Mouse (Mus musculus) embryonic facial prominence, embryonic 15.5 days (tissue): ENCODE results near the gene Ofd1. TPM values are rescaled to one million over a fixed set of nuclear protein-coding genes. Genes with fewer than 3 reads are reported as not detected.

Source experiments
- ATAC-seq: fragments of 200-750 bp; cut with Nextera tagmentation; 2 replicates; pipeline ENCODE4 v1.8.0; 2017; ENCODE audit warnings: low read depth, moderate TSS enrichment; ENCODE audit not compliant: insufficient number of reproducible peaks, low FRiP score, low TSS enrichment
- H3K27ac ChIP-seq: fragments of 300-500 bp; sonication (generic); replicated peaks from 2 replicates; pipeline ENCODE4 v1.5.1; 2015; ENCODE audit warnings: mild to moderate bottlenecking, inconsistent platforms
- H3K27me3 ChIP-seq: fragments of 300-500 bp; sonication (generic); 2 replicates; pipeline ENCODE4 v1.6.1; 2015; ENCODE audit warnings: inconsistent platforms
- H3K36me3 ChIP-seq: fragments of 300-500 bp; sonication (generic); 2 replicates; pipeline ENCODE4 v1.6.1; 2015; ENCODE audit warnings: mild to moderate bottlenecking, inconsistent platforms
- H3K4me1 ChIP-seq: fragments of 300-500 bp; sonication (generic); 2 replicates; pipeline ENCODE4 v1.6.1; 2015; ENCODE audit warnings: inconsistent platforms
- H3K4me2 ChIP-seq: fragments of 300-500 bp; sonication (generic); replicated peaks from 2 replicates; pipeline ENCODE4 v1.6.1; 2015; ENCODE audit warnings: mild to moderate bottlenecking, inconsistent platforms
- H3K4me3 ChIP-seq: fragments of 300-500 bp; sonication (generic); replicated peaks from 2 replicates; pipeline ENCODE4 v1.5.1; 2015; ENCODE audit warnings: mild to moderate bottlenecking, inconsistent platforms
- H3K9ac ChIP-seq: fragments of 300-500 bp; sonication (generic); 2 replicates; pipeline ENCODE4 v1.6.1; 2015; ENCODE audit warnings: inconsistent platforms
- H3K9me3 ChIP-seq: fragments of 300-500 bp; sonication (generic); replicated peaks from 2 replicates; pipeline ENCODE4 v1.6.1; 2016; ENCODE audit warnings: inconsistent platforms
- WGBS: fragments of 180-500 bp; shearing (Covaris S2); methylation state at CpG from one replicate; pipeline ENCODE4 v1.1.7; 2015; 5-methylcytosine and 5-hydroxymethylcytosine counted together
- polyA plus RNA-seq: library from polyadenylated mRNA; unstranded; fragments of >200 nt; fragmentation: Nextera tagmentation; extraction: Ambion mirVana; gene quantifications from 2 replicates; pipeline ENCODE4 v1.2.1, GENCODE M21; 2015

Ofd1 gene
- polyA plus RNA-seq, 1 experiment from 2014 or later: 7.1 TPM

DNA sequence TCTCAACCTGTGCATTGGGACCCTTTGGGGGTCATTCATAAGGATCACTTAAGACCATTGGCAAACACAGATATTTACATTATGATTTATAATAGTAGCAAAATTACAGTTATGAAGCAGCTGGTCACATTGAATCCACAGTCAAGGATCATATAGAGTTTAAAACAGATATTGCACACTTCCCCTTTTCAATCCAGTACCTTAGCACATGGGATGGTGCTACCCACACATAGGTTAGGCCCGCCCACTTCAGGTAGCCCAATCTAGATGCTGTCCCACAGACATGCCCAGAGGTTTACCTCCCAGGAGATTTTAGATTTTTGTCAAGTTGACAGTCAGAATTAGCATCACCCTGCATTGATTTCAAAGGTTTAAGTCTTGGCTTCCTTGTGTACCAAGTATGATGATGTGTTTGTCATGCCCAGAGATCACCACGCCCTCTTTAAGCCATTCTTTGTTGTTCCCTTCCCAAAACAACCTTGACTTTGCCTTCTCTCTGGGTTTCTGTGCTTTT lies 80.5 kb downstream of the Ofd1 start:
- H3K4me1 ChIP-seq: no peaks in the 10 kb centered on the region

DNA sequence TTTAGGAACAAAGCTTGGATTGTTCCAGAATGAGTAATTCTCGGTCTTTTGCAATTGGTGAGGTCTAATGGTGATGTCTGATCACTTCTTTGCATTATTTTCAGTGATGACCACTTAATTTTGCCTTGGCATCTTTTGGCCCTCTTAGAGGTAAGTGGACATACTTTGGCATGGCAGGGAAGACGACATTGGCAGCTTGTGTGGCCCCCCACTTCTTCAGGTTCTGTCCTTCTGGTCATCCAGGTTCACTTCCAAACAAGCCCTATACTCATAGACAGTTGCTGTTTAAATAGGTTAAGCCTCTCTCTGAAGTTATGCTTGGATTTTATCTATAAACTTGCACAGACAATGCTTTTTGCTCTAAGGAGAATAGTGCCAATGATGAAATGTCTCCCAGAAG lies 81.5 kb downstream of the Ofd1 start:
- Histone ChIP-seq H3K4me2 (no peak overlapping the region), H3K4me1 (no peaks in the 10 kb centered on the region), H3K4me3 (no peak overlapping the region), H3K36me3 (no peaks in the 10 kb centered on the region), H3K27ac (no peak overlapping the region), H3K9ac (no peak overlapping the region), H3K27me3 (peaks cover 6% of the 10 kb centered on the region; the same call in 1 of the 2 replicates), H3K9me3 (no peaks in the 10 kb centered on the region)
- 59% methylated on average over 2 of the region's 2 CpGs for WGBS
- no peak for ATAC-seq

More for the DNA sequence above, 80.5 kb downstream of the Ofd1 start:
- no peak overlapping the region for H3K4me2 ChIP-seq
- no peak overlapping the region for H3K9ac ChIP-seq
- H3K36me3 ChIP-seq: no peaks in the 10 kb centered on the region
- no peak overlapping the region for H3K4me3 ChIP-seq
- no peaks in the 10 kb centered on the region for H3K9me3 ChIP-seq
- peaks cover 4% of the 10 kb centered on the region; the same call in 1 of the 2 replicates for H3K27me3 ChIP-seq
- WGBS: 82% methylated on average over 2 of the region's 2 CpGs
- no peak overlapping the region for H3K27ac ChIP-seq
- no peak for ATAC-seq

DNA sequence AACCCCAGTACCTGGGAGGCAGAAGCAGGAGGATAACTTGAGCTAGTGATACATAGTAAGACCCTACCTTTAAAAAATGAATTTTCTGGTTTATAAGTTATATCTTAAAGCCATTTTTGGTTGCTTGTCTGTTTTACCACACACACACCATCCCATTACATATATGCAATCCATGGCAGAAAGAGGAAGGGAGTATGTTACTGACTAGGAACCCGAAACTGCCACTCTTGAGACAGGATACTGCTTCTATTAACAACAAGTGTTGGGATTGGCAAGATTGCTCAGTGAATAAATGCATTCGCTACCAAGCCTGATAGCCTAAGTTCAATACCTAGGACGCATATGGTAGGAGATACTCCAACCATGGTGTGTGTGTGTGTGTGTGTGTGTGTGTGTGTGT lies 84.2 kb downstream of the Ofd1 start:
- no peak for ATAC-seq
- H3K27ac ChIP-seq: no peak overlapping the region

DNA sequence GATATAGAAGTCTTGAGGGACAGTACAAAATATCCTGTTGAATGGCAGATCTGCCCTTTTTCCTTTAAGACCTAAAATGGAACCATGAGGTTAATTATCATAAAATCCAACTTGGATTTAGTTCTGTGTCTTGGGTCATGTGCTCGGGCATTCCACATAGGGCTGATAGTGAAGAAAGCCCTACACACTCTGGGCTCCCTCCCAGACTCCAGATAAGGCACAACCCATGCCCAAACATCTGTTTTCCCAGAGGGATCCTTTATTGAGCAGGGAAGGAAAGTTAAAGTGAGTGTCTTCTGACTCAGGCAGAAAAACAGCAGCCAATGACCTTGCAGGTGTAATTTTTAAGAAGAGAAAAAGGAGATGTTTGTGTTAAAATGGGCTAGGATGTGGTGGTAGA lies 85.6 kb downstream of the Ofd1 start:
- Histone ChIP-seq H3K4me3 (no peak overlapping the region), H3K4me1 (no peaks in the 10 kb centered on the region), H3K9me3 (no peaks in the 10 kb centered on the region), H3K4me2 (no peak overlapping the region), H3K36me3 (no peaks in the 10 kb centered on the region), H3K9ac (no peak overlapping the region), H3K27ac (no peak overlapping the region), H3K27me3 (peaks cover 11% of the 10 kb centered on the region; the same call in 1 of the 2 replicates)
- no peak for ATAC-seq
- WGBS: 70% methylated on average over 1 of the region's 1 CpGs

More for the DNA sequence above, 84.2 kb downstream of the Ofd1 start:
- Histone ChIP-seq H3K36me3 (no peaks in the 10 kb centered on the region), H3K9ac (no peak overlapping the region), H3K9me3 (no peaks in the 10 kb centered on the region), H3K4me2 (no peak overlapping the region), H3K4me3 (no peak overlapping the region), H3K27me3 (peaks cover 6% of the 10 kb centered on the region; the same call in 1 of the 2 replicates), H3K4me1 (no peaks in the 10 kb centered on the region)
- 82% methylated on average over 3 of the region's 3 CpGs for WGBS

DNA sequence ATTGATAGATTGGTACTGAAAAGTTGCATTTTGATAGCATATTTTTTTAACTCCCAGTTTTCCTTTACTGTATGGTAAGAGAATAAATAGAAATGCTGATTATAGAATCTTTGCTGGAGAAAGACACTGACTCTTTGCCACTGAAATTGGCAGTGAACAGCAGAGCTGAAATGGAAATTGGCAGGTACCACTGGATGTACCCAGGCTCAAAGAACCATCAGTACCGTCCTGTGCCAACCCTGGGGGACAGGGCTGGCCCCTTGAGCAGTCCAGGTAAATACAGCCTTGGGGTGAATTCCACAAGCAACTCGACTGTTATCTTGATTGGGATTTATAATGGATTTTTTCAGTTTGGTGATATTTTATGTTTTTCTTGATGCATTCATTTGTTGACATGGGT lies 87.1 kb downstream of the Ofd1 start:
- H3K27ac ChIP-seq: no peak overlapping the region
- no peaks in the 10 kb centered on the region for H3K4me1 ChIP-seq
- no peaks in the 10 kb centered on the region for H3K9me3 ChIP-seq
- no peak overlapping the region for H3K4me2 ChIP-seq
- no peak overlapping the region for H3K9ac ChIP-seq
- 60% methylated on average over 2 of the region's 2 CpGs for WGBS
- no peaks in the 10 kb centered on the region for H3K36me3 ChIP-seq
- H3K27me3 ChIP-seq: peaks cover 11% of the 10 kb centered on the region; the same call in 1 of the 2 replicates
- no peak for ATAC-seq
- no peak overlapping the region for H3K4me3 ChIP-seq

DNA sequence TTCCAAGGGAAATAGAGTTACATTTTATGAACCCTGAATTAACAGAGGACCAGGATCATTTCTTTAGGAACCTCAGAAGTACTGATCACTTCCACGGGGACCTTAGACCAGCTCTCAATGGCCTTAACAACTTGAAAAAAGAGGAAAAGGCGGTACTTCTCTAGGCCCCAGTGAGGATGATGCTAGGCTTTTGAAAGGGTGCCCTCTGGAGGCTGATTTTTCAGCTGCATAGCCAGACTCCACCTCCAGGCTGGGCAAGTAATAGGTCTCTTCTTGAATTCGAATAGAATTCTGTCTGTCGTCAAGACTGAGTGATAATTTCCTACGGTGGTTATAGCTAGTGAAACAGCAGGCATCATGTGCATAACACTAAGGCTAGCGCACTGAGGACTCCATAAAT lies 88.7 kb downstream of the Ofd1 start:
- Histone ChIP-seq H3K9ac (no peak overlapping the region), H3K27ac (no peak overlapping the region), H3K36me3 (no peaks in the 10 kb centered on the region), H3K4me3 (no peak overlapping the region), H3K9me3 (no peaks in the 10 kb centered on the region), H3K4me2 (no peak overlapping the region), H3K27me3 (peaks cover 11% of the 10 kb centered on the region; the same call in 1 of the 2 replicates), H3K4me1 (no peaks in the 10 kb centered on the region)
- WGBS: 23% methylated on average over 6 of the region's 6 CpGs
- no peak for ATAC-seq

DNA sequence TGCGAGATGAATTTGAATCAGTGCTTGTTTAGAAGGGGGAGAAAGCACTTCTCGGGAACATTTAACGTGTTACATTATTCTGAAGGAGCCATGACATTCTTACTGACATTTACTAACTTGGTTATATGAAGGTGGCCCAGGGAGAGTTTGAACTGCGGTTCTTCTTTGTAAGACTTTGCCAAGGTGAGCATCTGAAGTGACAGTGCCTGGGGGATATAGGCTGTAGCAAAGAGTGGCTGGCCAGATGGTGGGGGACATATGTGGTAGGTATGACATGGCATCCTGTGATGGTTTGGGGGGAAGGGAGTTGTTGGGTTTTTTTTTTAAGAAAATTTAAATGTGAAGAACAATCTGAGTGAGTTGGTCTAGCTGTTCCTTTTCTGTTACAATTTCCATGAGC lies 91.9 kb downstream of the Ofd1 start:
- Histone ChIP-seq H3K27me3 (peaks cover 5% of the 10 kb centered on the region; the same call in 1 of the 2 replicates), H3K4me2 (no peak overlapping the region), H3K4me1 (no peaks in the 10 kb centered on the region), H3K9me3 (no peaks in the 10 kb centered on the region), H3K9ac (no peak overlapping the region), H3K36me3 (no peaks in the 10 kb centered on the region), H3K4me3 (no peak overlapping the region), H3K27ac (no peak overlapping the region)
- ATAC-seq: no peak
- 59% methylated on average over 4 of the region's 4 CpGs for WGBS

DNA sequence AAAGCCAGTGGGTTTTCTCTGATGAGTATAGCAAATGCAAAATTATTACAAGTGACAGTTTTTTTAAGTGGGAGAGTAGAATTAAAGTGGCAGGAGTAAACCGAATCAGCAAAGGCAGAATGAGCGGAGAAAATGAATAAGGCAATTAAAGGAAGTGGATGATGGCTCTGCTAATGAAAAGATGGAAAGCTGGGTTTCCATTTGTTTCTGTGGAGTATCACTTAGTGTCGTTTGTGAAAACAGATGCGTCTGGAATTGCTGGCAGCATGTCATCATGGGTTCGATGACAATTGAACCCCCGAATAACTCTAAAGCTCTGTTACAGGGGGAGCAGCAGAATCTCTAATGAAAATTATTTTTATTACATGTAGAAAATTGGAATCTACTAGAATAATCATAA lies 92.4 kb downstream of the Ofd1 start:
- Histone ChIP-seq H3K27ac (no peak overlapping the region), H3K4me1 (no peaks in the 10 kb centered on the region), H3K9ac (no peak overlapping the region), H3K4me3 (no peak overlapping the region), H3K9me3 (no peaks in the 10 kb centered on the region), H3K27me3 (peaks cover 5% of the 10 kb centered on the region; the same call in 1 of the 2 replicates), H3K4me2 (no peak overlapping the region), H3K36me3 (no peaks in the 10 kb centered on the region)
- WGBS: 53% methylated on average over 6 of the region's 6 CpGs
- ATAC-seq: no peak

DNA sequence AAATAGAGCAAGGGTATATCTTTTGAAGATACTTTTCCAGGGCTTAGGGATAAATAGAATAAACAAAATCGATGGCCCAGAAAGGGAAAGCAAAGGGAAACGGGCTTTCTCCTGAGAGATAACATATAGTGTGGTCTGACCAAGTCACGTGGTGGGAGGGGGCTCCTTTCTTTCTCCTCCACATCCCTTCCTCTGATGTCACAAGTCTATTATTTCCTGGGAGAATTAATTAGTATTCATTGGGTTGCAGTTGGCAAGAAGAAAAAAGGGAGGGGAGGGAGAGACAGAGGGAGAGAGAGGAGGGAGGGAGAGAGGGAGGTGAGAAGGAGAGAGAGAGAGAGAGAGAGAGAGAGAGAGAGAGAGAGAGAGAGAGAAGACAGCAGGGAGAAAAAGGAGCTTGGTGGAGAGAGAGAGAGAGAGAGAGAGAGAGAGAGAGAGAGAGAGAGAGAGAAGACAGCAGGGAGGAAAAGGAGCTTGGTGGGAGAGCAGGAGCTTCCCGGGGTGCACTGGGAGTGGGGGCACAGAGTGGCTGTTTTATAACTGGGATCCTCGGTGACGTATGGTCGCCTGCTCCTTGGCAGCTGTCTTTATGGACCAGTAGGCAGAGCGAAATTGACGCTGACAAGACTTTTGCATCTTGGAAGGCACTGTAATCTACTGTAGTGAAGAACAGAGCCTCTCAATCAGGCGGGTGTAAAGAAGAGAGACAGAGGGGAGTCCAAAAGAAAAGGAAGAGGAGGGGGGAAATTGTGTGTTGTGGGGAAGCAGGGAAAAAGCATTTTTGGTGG lies 96.1 kb downstream of the Ofd1 start:
- 28% methylated on average over 10 of the region's 10 CpGs for WGBS
- no peaks in the 10 kb centered on the region for H3K4me1 ChIP-seq
- peak overlapping the region; percentile 29; the same call in 1 of the 2 replicates for H3K4me2 ChIP-seq
- no peaks in the 10 kb centered on the region for H3K27me3 ChIP-seq
- no peak overlapping the region for H3K27ac ChIP-seq
- no peak overlapping the region for H3K9ac ChIP-seq
- peak overlapping the region; percentile 23 for H3K4me3 ChIP-seq
- no peaks in the 10 kb centered on the region for H3K9me3 ChIP-seq
- no peak for ATAC-seq
- no peaks in the 10 kb centered on the region for H3K36me3 ChIP-seq

DNA sequence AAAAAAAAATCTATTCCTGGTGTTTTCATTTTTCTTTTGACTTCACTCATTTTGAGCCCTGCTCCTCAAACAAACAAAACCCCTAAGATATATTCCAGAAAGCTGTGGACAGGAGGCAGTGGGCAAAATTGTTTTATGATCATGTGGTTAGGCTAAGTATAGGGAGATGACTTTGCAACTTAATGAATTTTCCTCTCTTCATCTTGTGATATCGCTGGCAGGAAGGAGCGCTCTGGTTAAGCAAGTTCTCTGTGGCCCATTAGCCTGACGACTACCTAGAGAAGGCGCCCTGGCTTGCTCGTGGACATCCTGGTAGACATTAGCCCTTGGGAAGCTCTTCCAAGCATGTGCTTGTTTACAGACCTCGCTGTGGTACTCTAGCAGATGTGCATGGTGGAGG lies 98.7 kb downstream of the Ofd1 start:
- WGBS: 74% methylated on average over 6 of the region's 6 CpGs
- H3K27ac ChIP-seq: no peak overlapping the region; the same call in 1 of the 2 replicates

More for the DNA sequence above, 98.7 kb downstream of the Ofd1 start:
- no peak overlapping the region for H3K4me3 ChIP-seq
- H3K36me3 ChIP-seq: no peaks in the 10 kb centered on the region
- H3K4me1 ChIP-seq: no peaks in the 10 kb centered on the region
- H3K27me3 ChIP-seq: peaks cover under 1% of the 10 kb centered on the region; the same call in 1 of the 2 replicates
- H3K9me3 ChIP-seq: no peaks in the 10 kb centered on the region
- no peak overlapping the region for H3K9ac ChIP-seq
- ATAC-seq: no peak
- no peak overlapping the region for H3K4me2 ChIP-seq
